9 mouse cellular contexts compared by ENCODE assay signal in the genomic region with DNA sequence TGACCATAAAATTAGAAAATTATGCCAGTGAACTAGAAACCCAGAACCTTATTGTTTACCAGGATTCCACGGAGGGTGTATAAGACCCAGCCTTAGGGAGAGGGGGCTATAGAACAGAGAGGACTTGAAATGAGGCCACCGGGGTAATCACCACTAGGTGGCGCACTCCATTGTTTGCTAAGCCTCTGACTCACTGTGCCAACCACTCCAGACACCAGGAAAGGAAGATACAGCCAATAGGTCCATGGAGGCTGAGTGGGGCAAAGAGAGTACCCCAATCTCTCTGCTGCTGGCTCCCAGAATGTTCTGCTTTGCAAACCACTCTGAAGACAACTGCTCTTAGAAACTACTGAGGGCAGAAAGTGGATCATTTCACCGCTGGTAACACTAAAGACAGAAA.
DNase-seq lines count a peak whose midpoint lies in the region; ATAC-seq and TF ChIP-seq lines count a peak whose summit lies in the region.
"Had no signal": no experiment of that assay in that cellular context is flagged by ENCODE, and none has a peak within 500 bp of the region (broad histone marks: within the 10 kb centered on the region; RNA-seq: fewer than 3 reads in every experiment).

No protein-coding gene starts in this region.

- H3K4me3 ChIP-seq in intestine, embryonic 14.5 days (ENCODE audit: low read depth, low read length) = no peak overlapping the region
- no peak overlapping the region for H3K4me3 ChIP-seq in intestine, embryonic 15.5 days (replicated peaks)
- H3K4me3 ChIP-seq in embryonic facial prominence, embryonic 10.5 days = no peak overlapping the region
- no peak overlapping the region for H3K4me3 ChIP-seq in midbrain, embryonic 12.5 days
- no peak overlapping the region for H3K4me3 ChIP-seq in testis, adult 2 months (ENCODE audit: control insufficient read depth, low read depth, low read length)
- H3K4me3 ChIP-seq: limb, embryonic 15.5 days had no signal

- intact Hi-C loops in heart, postnatal 10 days (cut with DNase I) = loop anchor here (1.0 to 10.0 kb wide), 3 partner anchors 99 to 521 kb away; no protein-coding TSS in a partner anchor

- WGBS in intestine, embryonic 14.5 days = 37% methylated on average over 4 of the region's 4 CpGs
- 33% methylated on average over 4 of the region's 4 CpGs for WGBS in intestine, embryonic 15.5 days
- WGBS in embryonic facial prominence, embryonic 10.5 days = 31% methylated on average over 4 of the region's 4 CpGs
- 29% methylated on average over 4 of the region's 4 CpGs for WGBS in midbrain, embryonic 12.5 days

- H3K4me2 ChIP-seq in intestine, embryonic 14.5 days (ENCODE audit: low read length) = no peak overlapping the region
- H3K4me2 ChIP-seq in intestine, embryonic 15.5 days (replicated peaks) = no peak overlapping the region
- H3K4me2 ChIP-seq in midbrain, embryonic 12.5 days (replicated peaks) = no peak overlapping the region
- H3K4me2 ChIP-seq: limb, embryonic 15.5 days had no signal

- no peak for ATAC-seq in intestine, embryonic 14.5 days (replicated peaks; ENCODE audit: low FRiP score, low TSS enrichment, low read depth)
- no peak for ATAC-seq in intestine, embryonic 15.5 days
- 0 out of 2 replicates have a peak, but pooled peaks have one; percentile 23 for ATAC-seq in midbrain, embryonic 12.5 days (ENCODE audit: low FRiP score, low read depth)

- no peaks in the 10 kb centered on the region for H3K9me3 ChIP-seq in intestine, embryonic 14.5 days (ENCODE audit: control insufficient read depth, low read length)
- no peaks in the 10 kb centered on the region for H3K9me3 ChIP-seq in intestine, embryonic 15.5 days
- no peaks in the 10 kb centered on the region for H3K9me3 ChIP-seq in embryonic facial prominence, embryonic 10.5 days
- no peaks in the 10 kb centered on the region for H3K9me3 ChIP-seq in midbrain, embryonic 12.5 days
- H3K9me3 ChIP-seq: limb, embryonic 15.5 days had no signal

- no peak for TF ChIP-seq POLR2A in testis, adult 2 months (IDR thresholded peaks at IDR 0.05; ENCODE audit: control insufficient read depth, low read depth, low read length)

- H3K4me1 ChIP-seq in intestine, embryonic 14.5 days (replicated peaks; ENCODE audit: control insufficient read depth, insufficient read depth, low read length) = no peaks in the 10 kb centered on the region
- no peaks in the 10 kb centered on the region for H3K4me1 ChIP-seq in intestine, embryonic 15.5 days (replicated peaks)
- 0 out of 2 replicates have a peak, but pooled peaks cover 4% of the 10 kb centered on the region for H3K4me1 ChIP-seq in embryonic facial prominence, embryonic 10.5 days
- no peaks in the 10 kb centered on the region for H3K4me1 ChIP-seq in midbrain, embryonic 12.5 days
- peaks cover 5% of the 10 kb centered on the region; the same call in 1 of the 2 replicates for H3K4me1 ChIP-seq in testis, adult 2 months (ENCODE audit: control insufficient read depth, insufficient read depth, low read length)
- H3K4me1 ChIP-seq: limb, embryonic 15.5 days had no signal

- H3K9ac ChIP-seq in intestine, embryonic 14.5 days (ENCODE audit: low read length) = no peak overlapping the region
- no peak overlapping the region for H3K9ac ChIP-seq in intestine, embryonic 15.5 days
- no peak overlapping the region for H3K9ac ChIP-seq in midbrain, embryonic 12.5 days (replicated peaks)
- H3K9ac ChIP-seq: limb, embryonic 15.5 days had no signal

- no peaks in the 10 kb centered on the region for H3K27me3 ChIP-seq in intestine, embryonic 14.5 days (replicated peaks; ENCODE audit: control insufficient read depth, insufficient read depth, low read length)
- no peaks in the 10 kb centered on the region for H3K27me3 ChIP-seq in intestine, embryonic 15.5 days (replicated peaks)
- H3K27me3 ChIP-seq in embryonic facial prominence, embryonic 10.5 days (replicated peaks; ENCODE audit: low read depth, poor library complexity, severe bottlenecking) = no peaks in the 10 kb centered on the region
- no peaks in the 10 kb centered on the region for H3K27me3 ChIP-seq in midbrain, embryonic 12.5 days
- no peaks in the 10 kb centered on the region for H3K27me3 ChIP-seq in testis, adult 2 months (ENCODE audit: control insufficient read depth, insufficient read depth, low read length)
- H3K27me3 ChIP-seq: limb, embryonic 15.5 days had no signal

- no peak overlapping the region for H3K27ac ChIP-seq in intestine, embryonic 14.5 days (ENCODE audit: low read depth)
- no peak overlapping the region for H3K27ac ChIP-seq in intestine, embryonic 15.5 days
- no peak overlapping the region for H3K27ac ChIP-seq in embryonic facial prominence, embryonic 10.5 days (replicated peaks)
- H3K27ac ChIP-seq in midbrain, embryonic 12.5 days (replicated peaks) = no peak overlapping the region
- no peak overlapping the region for H3K27ac ChIP-seq in testis, adult 2 months (ENCODE audit: control insufficient read depth, insufficient read depth, low read depth, low read length)
- H3K27ac ChIP-seq: limb, embryonic 15.5 days had no signal

- no peaks in the 10 kb centered on the region for H3K36me3 ChIP-seq in intestine, embryonic 14.5 days (ENCODE audit: control insufficient read depth, insufficient read depth, low read length)
- no peaks in the 10 kb centered on the region for H3K36me3 ChIP-seq in intestine, embryonic 15.5 days
- no peaks in the 10 kb centered on the region for H3K36me3 ChIP-seq in embryonic facial prominence, embryonic 10.5 days (replicated peaks)
- H3K36me3 ChIP-seq in midbrain, embryonic 12.5 days = no peaks in the 10 kb centered on the region
- H3K36me3 ChIP-seq in testis, adult 2 months (ENCODE audit: control insufficient read depth, insufficient read depth, low read length) = no peaks in the 10 kb centered on the region
- H3K36me3 ChIP-seq: limb, embryonic 15.5 days had no signal

- peak; percentile 69; the same call in 1 of the 2 replicates for TF ChIP-seq CTCF in testis, adult 2 months (IDR thresholded peaks at IDR 0.05; ENCODE audit: control insufficient read depth, insufficient read depth, insufficient replicate concordance, low read depth, low read length)

- peak; percentile 71 for DNase-seq in intestine, embryonic 14.5 days (ENCODE audit: low spot score)
- peak; percentile 81 to 83 for DNase-seq in adrenal gland, postnatal 36 days
- peak; percentile 75 for DNase-seq in embryonic facial prominence, embryonic 10.5 days (ENCODE audit: low spot score)
- peak; percentile 69 to 75 for DNase-seq in heart, postnatal 10 days
- DNase-seq in layer of hippocampus, postnatal 10 days (ENCODE audit: low spot score in 2 of 2) = peak; percentile 32 to 37
